Mouse (Mus musculus) neural tube, embryonic 15.5 days (tissue): ENCODE data around the gene Amz1. TPM values are rescaled to one million over a fixed set of nuclear protein-coding genes. Genes with fewer than 3 reads are reported as not detected.

Experiments used
- ATAC-seq: fragments of 200-750 bp; cut with Nextera tagmentation; 2 replicates; pipeline ENCODE4 v1.8.0; 2017; ENCODE audit warnings: mild to moderate bottlenecking, moderate TSS enrichment, moderate library complexity; ENCODE audit not compliant: low FRiP score
- H3K27ac ChIP-seq: fragments of 300-500 bp; sonication (generic); replicated peaks from 2 replicates; pipeline ENCODE4 v1.5.1; 2015; ENCODE audit warnings: mild to moderate bottlenecking, inconsistent platforms
- H3K27me3 ChIP-seq: fragments of 300-500 bp; sonication (generic); replicated peaks from 2 replicates; pipeline ENCODE4 v1.6.1; 2015; ENCODE audit warnings: inconsistent platforms
- H3K36me3 ChIP-seq: fragments of 300-500 bp; sonication (generic); 2 replicates; pipeline ENCODE4 v1.6.1; 2015; ENCODE audit warnings: inconsistent platforms
- H3K4me1 ChIP-seq: fragments of 300-500 bp; sonication (generic); 2 replicates; pipeline ENCODE4 v1.6.1; 2015; ENCODE audit warnings: inconsistent platforms
- H3K4me2 ChIP-seq: fragments of 300-500 bp; sonication (generic); 2 replicates; pipeline ENCODE4 v1.6.1; 2015; ENCODE audit warnings: inconsistent platforms, mild to moderate bottlenecking, moderate library complexity
- H3K4me3 ChIP-seq: fragments of 300-500 bp; sonication (generic); replicated peaks from 2 replicates; pipeline ENCODE4 v1.5.1; 2015; ENCODE audit warnings: mild to moderate bottlenecking, inconsistent platforms
- H3K9ac ChIP-seq: fragments of 300-500 bp; sonication (generic); replicated peaks from 2 replicates; pipeline ENCODE4 v1.6.1; 2015; ENCODE audit warnings: mild to moderate bottlenecking, inconsistent platforms
- H3K9me3 ChIP-seq: fragments of 300-500 bp; sonication (generic); replicated peaks from 2 replicates; pipeline ENCODE4 v1.6.1; 2016; ENCODE audit warnings: inconsistent platforms
- WGBS: fragments of 180-500 bp; shearing (Covaris S2); methylation state at CpG from one replicate; pipeline ENCODE4 v1.1.7; 2015; ENCODE audit warnings: mixed read lengths; 5-methylcytosine and 5-hydroxymethylcytosine counted together
- polyA plus RNA-seq: library from polyadenylated mRNA; unstranded; fragments of >200 nt; fragmentation: Nextera tagmentation; extraction: Ambion mirVana; gene quantifications from 2 replicates; pipeline ENCODE4 v1.2.1, GENCODE M21; 2015

Gene Amz1
- polyA plus RNA-seq, 1 experiment from 2014 or later = 3.5 TPM

- Histone ChIP-seq H3K27me3 (no peaks in the 10 kb centered on the region), H3K9me3 (no peaks in the 10 kb centered on the region), H3K4me2 (peak overlapping the region; percentile 22; the same call in 1 of the 2 replicates), H3K9ac (peak overlapping the region; percentile 24), H3K36me3 (no peaks in the 10 kb centered on the region), H3K27ac (peak overlapping the region; percentile 88), H3K4me3 (no peak overlapping the region), H3K4me1 (peaks cover 67% of the 10 kb centered on the region)
- WGBS = 29% methylated on average over 9 of the region's 9 CpGs
- peak; percentile 51; the same call in 1 of the 2 replicates for ATAC-seq
Observed at GRCm38 (mm10) chr5:140790937-140791877, 67.3 kb downstream of the Amz1 start.

- 55% methylated on average over 5 of the region's 5 CpGs for WGBS
- Histone ChIP-seq H3K27me3 (no peaks in the 10 kb centered on the region), H3K4me1 (peaks cover 67% of the 10 kb centered on the region), H3K4me2 (no peak overlapping the region), H3K9ac (no peak overlapping the region), H3K9me3 (no peaks in the 10 kb centered on the region), H3K36me3 (no peaks in the 10 kb centered on the region), H3K4me3 (no peak overlapping the region), H3K27ac (peak overlapping the region; percentile 88)
- no peak for ATAC-seq
Observed at GRCm38 (mm10) chr5:140792233-140792632, 68.3 kb downstream of the Amz1 start.

DNA sequence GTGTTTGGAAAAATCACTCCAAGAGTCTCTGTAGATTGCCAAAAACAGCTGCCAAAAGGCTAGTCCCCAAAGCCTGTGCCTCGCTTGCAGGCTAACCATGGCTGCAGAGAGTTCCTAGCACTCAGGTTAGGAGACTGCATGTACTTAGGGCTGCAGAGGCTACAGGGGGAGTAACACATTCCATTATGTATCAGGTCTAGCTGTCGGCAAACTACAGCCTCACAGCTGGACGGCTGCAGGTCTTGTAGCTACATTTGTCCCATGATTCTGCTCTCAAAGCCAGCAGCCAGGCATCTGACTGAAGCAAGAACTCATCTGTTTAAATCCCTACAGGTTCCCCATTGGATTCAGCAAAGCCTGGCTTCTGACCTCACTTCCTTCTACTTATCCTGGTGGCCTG is 70.8 kb downstream of the Amz1 start:
- H3K9ac ChIP-seq = 0 out of 2 replicates have a peak overlapping the region, but pooled peaks have one; percentile 23
- peak overlapping the region; percentile 51 for H3K27ac ChIP-seq
- H3K4me3 ChIP-seq = no peak overlapping the region
- no peaks in the 10 kb centered on the region for H3K27me3 ChIP-seq
- 51% methylated on average over 3 of the region's 3 CpGs for WGBS
- no peak for ATAC-seq
- no peaks in the 10 kb centered on the region for H3K36me3 ChIP-seq
- no peak overlapping the region for H3K4me2 ChIP-seq
- H3K4me1 ChIP-seq = peaks cover 67% of the 10 kb centered on the region
- H3K9me3 ChIP-seq = no peaks in the 10 kb centered on the region

DNA sequence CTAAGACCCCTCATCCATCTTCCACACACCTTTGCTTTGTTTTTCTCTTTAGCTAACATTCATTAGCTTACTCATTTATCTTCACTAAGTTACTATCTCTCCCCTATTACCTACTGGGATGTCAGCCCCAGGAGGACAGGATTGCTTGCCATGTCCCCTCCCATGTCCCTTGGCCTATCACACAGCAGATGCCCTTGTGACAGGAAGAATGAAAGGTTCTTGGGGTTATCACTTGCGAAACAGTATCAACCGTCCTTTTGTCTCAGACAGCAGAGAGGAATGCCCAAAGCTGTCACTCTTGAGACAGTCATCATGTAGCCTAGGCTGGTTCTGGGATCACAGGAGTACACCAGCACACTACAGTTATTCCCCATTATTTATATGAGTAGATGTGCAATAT is 71.2 kb downstream of the Amz1 start:
- 67% methylated on average over 2 of the region's 2 CpGs for WGBS
- H3K27ac ChIP-seq = peak overlapping the region; percentile 51

DNA sequence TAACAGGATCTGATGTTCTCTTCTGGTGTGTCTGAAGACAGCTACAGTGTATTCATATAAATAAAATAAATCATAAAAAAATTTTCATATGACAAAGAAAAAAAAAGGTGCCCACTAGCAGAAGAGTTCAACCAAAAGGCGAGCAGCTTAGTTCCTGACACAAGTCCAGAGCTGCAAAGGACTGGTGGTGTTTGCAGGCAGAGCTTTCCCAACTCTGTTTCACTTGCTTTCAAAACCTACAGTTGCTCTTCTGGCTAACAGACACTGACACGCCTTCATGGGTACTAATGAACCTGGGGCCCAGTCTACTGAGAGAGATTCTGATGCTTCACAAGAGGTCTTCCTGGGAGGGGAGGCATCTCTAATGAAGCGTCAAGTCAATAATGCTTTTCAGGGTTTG is 72.1 kb downstream of the Amz1 start:
- Histone ChIP-seq H3K36me3 (no peaks in the 10 kb centered on the region), H3K4me2 (no peak overlapping the region), H3K4me3 (no peak overlapping the region), H3K27ac (peak overlapping the region; percentile 37; the same call in 1 of the 2 replicates), H3K27me3 (no peaks in the 10 kb centered on the region), H3K4me1 (peaks cover 58% of the 10 kb centered on the region), H3K9me3 (no peaks in the 10 kb centered on the region), H3K9ac (no peak overlapping the region)
- WGBS = 65% methylated on average over 3 of the region's 3 CpGs
- no peak for ATAC-seq

More for the DNA sequence above, 71.2 kb downstream of the Amz1 start:
- H3K36me3 ChIP-seq = no peaks in the 10 kb centered on the region
- H3K9me3 ChIP-seq = no peaks in the 10 kb centered on the region
- 0 out of 2 replicates have a peak overlapping the region, but pooled peaks have one; percentile 23 for H3K9ac ChIP-seq
- no peak overlapping the region for H3K4me3 ChIP-seq
- no peaks in the 10 kb centered on the region for H3K27me3 ChIP-seq
- H3K4me2 ChIP-seq = no peak overlapping the region
- peaks cover 64% of the 10 kb centered on the region for H3K4me1 ChIP-seq
- ATAC-seq = no peak

GRCm38 (mm10) chr5:140798158-140798557 is 74.2 kb downstream of the Amz1 start:
- Histone ChIP-seq H3K9ac (no peak overlapping the region), H3K27me3 (no peaks in the 10 kb centered on the region), H3K36me3 (no peaks in the 10 kb centered on the region), H3K4me2 (no peak overlapping the region), H3K4me3 (no peak overlapping the region), H3K4me1 (peaks cover 48% of the 10 kb centered on the region), H3K9me3 (no peaks in the 10 kb centered on the region), H3K27ac (peak overlapping the region; percentile 49)
- no peak for ATAC-seq
- WGBS = 72% methylated on average over 7 of the region's 7 CpGs

GRCm38 (mm10) chr5:140798775-140799174 is 74.8 kb downstream of the Amz1 start:
- H3K9me3 ChIP-seq = no peaks in the 10 kb centered on the region
- no peak overlapping the region for H3K4me2 ChIP-seq
- no peak overlapping the region for H3K4me3 ChIP-seq
- H3K27me3 ChIP-seq = no peaks in the 10 kb centered on the region
- WGBS = 73% methylated on average over 5 of the region's 5 CpGs
- no peak overlapping the region for H3K9ac ChIP-seq
- H3K4me1 ChIP-seq = peaks cover 47% of the 10 kb centered on the region
- no peak; the same call in 1 of the 2 replicates for ATAC-seq
- H3K36me3 ChIP-seq = no peaks in the 10 kb centered on the region
- H3K27ac ChIP-seq = no peak overlapping the region

- no peak overlapping the region for H3K4me3 ChIP-seq
- no peaks in the 10 kb centered on the region for H3K9me3 ChIP-seq
- H3K27me3 ChIP-seq = no peaks in the 10 kb centered on the region
- H3K4me1 ChIP-seq = peaks cover 50% of the 10 kb centered on the region
- no peak overlapping the region for H3K9ac ChIP-seq
- ATAC-seq = no peak
- H3K36me3 ChIP-seq = no peaks in the 10 kb centered on the region
- no peak overlapping the region for H3K4me2 ChIP-seq
- H3K27ac ChIP-seq = no peak overlapping the region
- 50% methylated on average over 2 of the region's 2 CpGs for WGBS
Observed at GRCm38 (mm10) chr5:140799190-140799589, 75.3 kb downstream of the Amz1 start.

GRCm38 (mm10) chr5:140800288-140800923 is 76.5 kb downstream of the Amz1 start:
- no peaks in the 10 kb centered on the region for H3K9me3 ChIP-seq
- no peak overlapping the region for H3K9ac ChIP-seq
- H3K36me3 ChIP-seq = no peaks in the 10 kb centered on the region
- H3K27me3 ChIP-seq = no peaks in the 10 kb centered on the region
- H3K27ac ChIP-seq = no peak overlapping the region
- peaks cover 47% of the 10 kb centered on the region for H3K4me1 ChIP-seq
- no peak for ATAC-seq
- no peak overlapping the region for H3K4me3 ChIP-seq
- 83% methylated on average over 6 of the region's 6 CpGs for WGBS
- no peak overlapping the region for H3K4me2 ChIP-seq

DNA sequence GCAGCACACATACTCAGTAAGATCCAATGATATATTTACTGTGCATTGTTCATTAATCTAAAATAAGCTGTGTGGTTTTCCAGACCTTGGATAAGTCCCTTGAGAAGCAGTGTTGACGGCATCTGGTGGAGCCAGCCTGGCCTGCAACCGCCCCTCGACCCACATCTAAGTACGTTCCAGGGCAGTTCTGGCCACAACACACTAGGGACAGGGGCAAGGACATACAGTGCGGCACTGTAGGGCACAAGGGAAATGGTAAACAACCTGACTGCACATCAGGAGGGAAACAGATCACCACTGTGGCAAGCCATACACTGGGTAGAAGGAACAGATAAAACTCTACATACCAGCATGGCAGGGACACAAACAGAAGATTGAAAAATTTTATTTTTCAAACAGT is 77.9 kb downstream of the Amz1 start:
- Histone ChIP-seq H3K27ac (no peak overlapping the region), H3K9ac (no peak overlapping the region), H3K36me3 (no peaks in the 10 kb centered on the region), H3K9me3 (no peaks in the 10 kb centered on the region), H3K4me2 (no peak overlapping the region), H3K27me3 (no peaks in the 10 kb centered on the region), H3K4me1 (peaks cover 45% of the 10 kb centered on the region), H3K4me3 (no peak overlapping the region)
- ATAC-seq = no peak
- WGBS = 67% methylated on average over 5 of the region's 5 CpGs

DNA sequence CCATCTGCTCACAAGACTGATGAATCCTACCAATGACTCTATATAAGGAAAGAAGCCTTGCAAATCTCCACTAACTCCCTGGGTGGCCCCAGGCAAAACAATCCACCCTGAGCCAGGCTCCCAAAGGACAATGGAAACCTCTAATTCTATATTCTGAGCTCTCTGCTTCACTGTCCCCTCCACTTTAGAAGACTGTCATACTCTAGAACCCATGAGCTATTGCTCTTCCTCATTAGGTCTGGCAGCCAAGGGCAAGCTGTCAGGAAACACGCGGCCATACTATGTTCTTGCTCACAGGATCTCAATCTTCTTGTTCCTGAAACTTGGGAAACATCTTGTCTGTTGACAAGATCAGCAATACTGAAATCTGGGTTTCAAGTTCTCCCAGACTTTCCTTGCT is 82.3 kb downstream of the Amz1 start:
- Histone ChIP-seq H3K36me3 (no peaks in the 10 kb centered on the region), H3K4me3 (no peak overlapping the region), H3K4me1 (peaks cover 39% of the 10 kb centered on the region), H3K27ac (no peak overlapping the region), H3K4me2 (no peak overlapping the region), H3K9ac (no peak overlapping the region), H3K9me3 (no peaks in the 10 kb centered on the region), H3K27me3 (no peaks in the 10 kb centered on the region)
- ATAC-seq = no peak
- WGBS = 81% methylated on average over 2 of the region's 2 CpGs

DNA sequence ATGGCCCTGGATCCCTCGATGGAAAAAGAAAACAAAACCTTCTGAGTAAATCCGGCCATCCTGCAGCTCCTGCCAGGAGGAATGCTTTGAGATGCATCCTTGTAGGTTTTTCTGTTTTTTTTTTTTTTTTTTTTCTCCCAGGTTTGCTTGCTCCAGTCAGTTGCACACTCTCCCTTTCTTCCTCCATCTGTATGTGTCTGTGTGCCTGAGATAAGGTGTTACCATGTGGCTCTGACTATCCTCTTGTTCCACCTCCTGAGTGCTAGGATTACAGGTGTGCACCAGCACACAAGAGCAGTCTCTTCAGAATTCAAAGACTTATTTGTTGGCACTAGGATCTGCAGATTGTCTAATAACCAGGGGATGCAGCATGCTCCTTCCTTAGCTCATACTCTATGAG is 83.0 kb downstream of the Amz1 start:
- no peak for ATAC-seq

More for the DNA sequence above, 83.0 kb downstream of the Amz1 start:
- Histone ChIP-seq H3K27me3 (no peaks in the 10 kb centered on the region), H3K4me3 (no peak overlapping the region), H3K9me3 (no peaks in the 10 kb centered on the region), H3K4me1 (peaks cover 36% of the 10 kb centered on the region), H3K4me2 (no peak overlapping the region), H3K36me3 (no peaks in the 10 kb centered on the region), H3K9ac (no peak overlapping the region), H3K27ac (peak overlapping the region; percentile 30; the same call in 1 of the 2 replicates)
- 70% methylated on average over 2 of the region's 2 CpGs for WGBS
